Mouse (Mus musculus) CD4-positive, CD25-positive, alpha-beta regulatory T cell, adult 9 weeks (primary cell): ENCODE data around the gene Tsn. TPM values are rescaled to one million over a fixed set of nuclear protein-coding genes. Genes with fewer than 3 reads are reported as not detected.

Experiments
- polyA plus RNA-seq: library from polyadenylated mRNA; unstranded; fragments of 100-300 nt; shearing (Covaris generic); gene quantifications from one replicate; pipeline ENCODE4 v1.2.1, GENCODE M21; 2017

Tsn gene
- 245 TPM for polyA plus RNA-seq

GRCm38 (mm10) chr1:118311622-118312326, at the start of gene Tsn:
Gene Tsn, minus strand, starts transcription at chr1:118311739.

GRCm38 (mm10) chr1:118321661-118322201, 10.2 kb upstream of the Tsn start, which contains the start of gene Nifk:
Gene Nifk, plus strand, starts transcription at chr1:118321839.

Other genes starting within 250 kb of the Tsn start
- not detected for gene Gm29106, start 135.2 kb downstream of the Tsn start, polyA plus RNA-seq
- gene Nifk, start 10.1 kb upstream of the Tsn start, polyA plus RNA-seq, result 86.9 TPM
- gene Clasp1, start 77.3 kb upstream of the Tsn start, polyA plus RNA-seq, result 38.5 TPM